Mouse (Mus musculus) hindbrain, embryonic 14.5 days (tissue): ENCODE results near the gene Tesk2. TPM values are rescaled to one million over a fixed set of nuclear protein-coding genes. Genes with fewer than 3 reads are reported as not detected.

Experiments used
- ATAC-seq: fragments of 200-750 bp; cut with Nextera tagmentation; 2 replicates; pipeline ENCODE4 v1.8.0; 2017; ENCODE audit warnings: moderate number of reproducible peaks, mild to moderate bottlenecking, moderate TSS enrichment, moderate library complexity; ENCODE audit not compliant: low FRiP score
- DNase-seq: peaks from one replicate; pipeline ENCODE4 v3.0.0-alpha.2; 2015; ENCODE audit warnings: low spot score
- H3K27ac ChIP-seq: fragments of 300-500 bp; sonication (generic); 2 replicates; pipeline ENCODE4 v1.5.1; 2014; ENCODE audit warnings: mild to moderate bottlenecking, moderate library complexity
- H3K27me3 ChIP-seq: fragments of 300-500 bp; sonication (generic); 2 replicates; pipeline ENCODE4 v1.6.1; 2014; ENCODE audit warnings: mild to moderate bottlenecking, low read length, mixed read lengths; ENCODE audit not compliant: control insufficient read depth, insufficient read depth
- H3K36me3 ChIP-seq: fragments of 300-500 bp; sonication (generic); replicated peaks from 2 replicates; pipeline ENCODE4 v1.6.1; 2014; ENCODE audit not compliant: control insufficient read depth, insufficient read depth
- H3K4me1 ChIP-seq: fragments of 300-500 bp; sonication (generic); replicated peaks from 2 replicates; pipeline ENCODE4 v1.6.1; 2014; ENCODE audit warnings: antibody characterized with exemption, low read length, mixed read lengths; ENCODE audit not compliant: control insufficient read depth, insufficient read depth
- H3K4me2 ChIP-seq: fragments of 300-500 bp; sonication (generic); replicated peaks from 2 replicates; pipeline ENCODE4 v1.6.1; 2014; ENCODE audit warnings: mild to moderate bottlenecking, moderate library complexity
- H3K4me3 ChIP-seq: fragments of 300-500 bp; sonication (generic); replicated peaks from 2 replicates; pipeline ENCODE4 v1.5.1; 2014; ENCODE audit warnings: mild to moderate bottlenecking, low read length
- H3K9ac ChIP-seq: fragments of 300-500 bp; sonication (generic); 2 replicates; pipeline ENCODE4 v1.6.1; 2014
- H3K9me3 ChIP-seq: fragments of 300-500 bp; sonication (generic); 2 replicates; pipeline ENCODE4 v1.6.1; 2016; ENCODE audit warnings: low read length; ENCODE audit not compliant: control insufficient read depth
- WGBS: fragments of 180-500 bp; shearing (Covaris S2); extraction: QIAGEN DNeasy Blood & Tissue Kit; methylation state at CpG from one replicate; pipeline ENCODE4 v1.1.7; 2014; 5-methylcytosine and 5-hydroxymethylcytosine counted together
- polyA plus RNA-seq: library from polyadenylated mRNA; unstranded; fragments of >200 nt; fragmentation: Nextera tagmentation; extraction: Ambion mirVana; gene quantifications from 2 replicates; pipeline ENCODE4 v1.2.1, GENCODE M21; 2014

Gene Tesk2
- polyA plus RNA-seq, 1 experiment from 2014 or later = 3.0 TPM

GRCm38 (mm10) chr4:116796442-116797110 lies 75.8 kb downstream of the Tesk2 start:
- 75% methylated on average over 1 of the region's 1 CpGs for WGBS

GRCm38 (mm10) chr4:116799901-116800300 lies 79.2 kb downstream of the Tesk2 start:
- Histone ChIP-seq H3K9me3 (no peaks in the 10 kb centered on the region), H3K36me3 (peaks cover 34% of the 10 kb centered on the region), H3K4me2 (no peak overlapping the region), H3K27me3 (no peaks in the 10 kb centered on the region), H3K4me3 (no peak overlapping the region), H3K9ac (no peak overlapping the region), H3K27ac (no peak overlapping the region), H3K4me1 (no peaks in the 10 kb centered on the region)
- no peak for ATAC-seq
- WGBS = 40% methylated on average over 5 of the region's 5 CpGs
- peak; percentile 34 for DNase-seq

More at GRCm38 (mm10) chr4:116796442-116797110, 75.8 kb downstream of the Tesk2 start:
- Histone ChIP-seq H3K36me3 (0 out of 2 replicates have a peak, but pooled peaks cover under 1% of the 10 kb centered on the region), H3K27me3 (no peaks in the 10 kb centered on the region), H3K9ac (no peak overlapping the region), H3K4me3 (no peak overlapping the region), H3K9me3 (no peaks in the 10 kb centered on the region), H3K4me2 (no peak overlapping the region), H3K27ac (no peak overlapping the region), H3K4me1 (no peaks in the 10 kb centered on the region)
- DNase-seq = no peak
- no peak for ATAC-seq

DNA sequence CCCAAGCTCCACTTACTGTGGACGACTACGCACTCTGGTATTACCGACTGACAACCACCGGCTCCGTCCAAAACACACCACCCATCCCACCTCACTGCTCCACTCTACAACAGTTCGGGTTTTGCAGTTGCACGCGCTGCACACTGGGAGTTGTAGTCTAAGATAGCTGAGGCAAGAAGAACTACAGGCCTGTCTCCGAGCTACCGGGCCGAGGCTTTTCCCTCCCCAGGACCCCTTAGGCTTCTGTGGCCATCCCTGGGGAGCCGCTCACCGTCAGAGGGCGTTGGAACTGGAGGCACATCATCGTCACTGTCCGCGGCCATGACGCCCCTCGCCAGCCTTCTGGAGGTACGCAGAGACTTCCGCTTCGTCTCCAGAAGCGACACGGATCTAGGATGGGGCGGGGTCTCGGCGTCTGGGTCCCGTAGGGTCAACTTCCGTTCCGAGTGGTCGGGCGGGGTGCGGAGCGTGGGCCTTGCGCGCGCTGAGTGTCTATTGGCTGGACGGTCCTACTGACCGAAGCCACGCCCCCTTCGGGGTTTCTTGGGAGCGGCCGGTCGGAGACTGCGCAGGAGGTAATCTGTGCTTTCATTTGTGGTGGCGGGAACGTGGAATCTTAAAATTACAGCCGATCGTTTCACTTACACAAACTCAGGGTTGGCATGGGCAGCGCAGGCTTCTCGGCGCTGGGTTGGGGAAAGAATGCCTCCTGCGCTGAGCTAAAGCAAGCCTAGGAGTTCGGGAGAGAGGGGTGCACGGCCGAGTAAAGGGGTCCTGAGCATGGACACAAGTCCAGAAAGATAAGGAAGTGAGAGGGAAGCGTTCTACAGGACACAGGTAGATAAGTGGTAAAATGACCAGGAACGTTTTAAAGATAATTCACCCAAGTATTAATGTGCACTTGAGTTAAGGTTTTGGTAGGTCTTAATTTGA lies 86.7 kb downstream of the Tesk2 start, which contains the start of the genes Toe1 and Mutyh:
Gene Toe1, minus strand, starts transcription at position 444 of the 933 bp plus-strand sequence.
Gene Mutyh, plus strand, starts transcription at position 527 of the 933 bp plus-strand sequence.
- no peaks in the 10 kb centered on the region for H3K27me3 ChIP-seq
- peak within 1 kb of the TSS; percentile 93 for H3K27ac ChIP-seq
- under 1% methylated on average over 58 of the region's 58 CpGs for WGBS
- H3K36me3 ChIP-seq = peaks cover 33% of the 10 kb centered on the region
- DNase-seq (peak; percentile 96), ATAC-seq (peak; percentile 99)
- peak within 1 kb of the TSS; percentile 85 for H3K9ac ChIP-seq
- H3K9me3 ChIP-seq = no peaks in the 10 kb centered on the region
- peaks cover 15% of the 10 kb centered on the region for H3K4me1 ChIP-seq
- peak within 1 kb of the TSS; percentile 81 for H3K4me2 ChIP-seq
- peak within 1 kb of the TSS; percentile 79 for H3K4me3 ChIP-seq

DNA sequence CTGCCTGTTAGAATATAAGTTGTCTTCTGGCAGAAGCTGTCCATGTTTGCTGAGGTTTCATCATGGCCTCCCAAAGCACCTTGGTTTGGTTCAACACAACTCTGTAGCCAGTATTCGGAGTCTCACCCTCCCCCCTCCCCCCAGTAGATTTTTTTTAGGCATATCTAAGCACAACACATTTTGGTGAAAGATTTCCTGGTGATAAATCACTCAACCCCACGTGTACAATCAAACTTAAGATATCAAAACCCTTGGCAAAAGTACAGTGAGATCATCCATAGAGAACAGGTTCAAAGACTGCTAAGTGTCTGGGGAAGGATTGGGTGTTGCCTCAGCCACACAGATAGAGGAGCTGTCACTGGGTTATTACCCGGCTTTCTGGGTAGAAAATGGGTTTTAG lies 90.3 kb downstream of the Tesk2 start:
- 91% methylated on average over 3 of the region's 3 CpGs for WGBS
- H3K4me1 ChIP-seq = peaks cover 14% of the 10 kb centered on the region
- no peak overlapping the region for H3K4me3 ChIP-seq
- no peak overlapping the region for H3K27ac ChIP-seq
- no peaks in the 10 kb centered on the region for H3K36me3 ChIP-seq
- ATAC-seq (no peak), DNase-seq (no peak)
- no peaks in the 10 kb centered on the region for H3K27me3 ChIP-seq
- no peak overlapping the region for H3K9ac ChIP-seq
- no peaks in the 10 kb centered on the region for H3K9me3 ChIP-seq
- no peak overlapping the region for H3K4me2 ChIP-seq

GRCm38 (mm10) chr4:116815276-116815675 lies 94.5 kb downstream of the Tesk2 start:
- Histone ChIP-seq H3K4me2 (no peak overlapping the region), H3K9ac (no peak overlapping the region)
- WGBS = 95% methylated on average over 5 of the region's 5 CpGs

GRCm38 (mm10) chr4:116817486-116817885 lies 96.7 kb downstream of the Tesk2 start:
- Histone ChIP-seq H3K4me2 (no peak overlapping the region), H3K9ac (no peak overlapping the region), H3K27me3 (peaks cover 23% of the 10 kb centered on the region), H3K9me3 (no peaks in the 10 kb centered on the region), H3K4me1 (peaks cover 8% of the 10 kb centered on the region; the same call in 1 of the 2 replicates), H3K4me3 (no peak overlapping the region), H3K36me3 (0 out of 2 replicates have a peak, but pooled peaks cover 4% of the 10 kb centered on the region), H3K27ac (no peak overlapping the region)
- ATAC-seq (no peak), DNase-seq (no peak)
- 90% methylated on average over 6 of the region's 6 CpGs for WGBS

More at GRCm38 (mm10) chr4:116815276-116815675, 94.5 kb downstream of the Tesk2 start:
- no peak overlapping the region for H3K4me3 ChIP-seq
- DNase-seq (no peak), ATAC-seq (no peak)
- no peak overlapping the region for H3K27ac ChIP-seq
- 0 out of 2 replicates have a peak, but pooled peaks cover 4% of the 10 kb centered on the region for H3K36me3 ChIP-seq
- H3K4me1 ChIP-seq = no peaks in the 10 kb centered on the region
- peaks cover 10% of the 10 kb centered on the region for H3K27me3 ChIP-seq
- H3K9me3 ChIP-seq = no peaks in the 10 kb centered on the region

DNA sequence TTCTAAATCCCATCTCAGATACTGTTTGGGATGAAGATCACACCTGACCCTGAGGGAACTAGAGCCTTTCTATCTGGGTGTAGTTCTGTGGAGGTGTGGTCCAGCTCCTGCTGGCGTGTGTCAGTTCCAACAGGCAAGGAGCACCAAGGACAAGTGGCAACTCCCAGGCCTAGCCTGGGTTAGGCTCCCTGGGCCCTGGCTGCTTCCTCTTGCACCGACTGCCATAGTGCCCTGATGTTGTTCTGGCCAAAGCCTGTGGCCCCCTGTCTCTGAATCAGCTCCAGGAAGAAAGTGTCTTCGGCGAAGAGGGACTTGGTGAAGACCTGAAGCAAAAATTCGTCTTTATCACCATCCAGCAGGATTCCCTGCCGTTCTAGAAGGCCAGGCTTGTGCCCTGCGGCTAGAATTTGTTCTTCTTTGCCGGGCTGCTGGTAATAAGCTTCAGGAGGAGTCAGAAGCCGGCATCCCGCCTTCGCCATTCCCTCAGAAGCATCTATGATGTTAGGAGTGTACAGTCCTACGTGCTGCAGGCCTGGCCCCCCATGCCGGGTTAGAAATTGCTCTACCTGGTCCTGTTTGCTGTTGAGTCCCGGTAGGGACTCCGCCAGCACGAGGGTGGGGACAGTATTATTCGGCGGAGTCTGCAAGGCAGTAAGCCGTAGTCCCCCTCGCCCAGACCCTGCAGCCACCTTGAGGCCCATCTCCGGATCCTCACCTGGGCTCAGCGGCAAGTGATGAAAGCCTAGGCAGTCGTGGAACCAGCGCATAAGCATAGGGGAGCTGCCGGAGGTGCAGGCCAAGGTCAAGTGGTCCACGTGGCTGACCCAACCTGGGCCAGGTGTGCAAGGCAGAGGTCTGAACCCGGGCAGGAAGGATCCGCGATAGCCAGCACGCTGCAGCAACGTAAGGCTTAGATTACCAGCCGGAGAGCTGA lies 99.5 kb downstream of the Tesk2 start:
- peaks cover 24% of the 10 kb centered on the region for H3K27me3 ChIP-seq
- DNase-seq = no peak
- no peak for ATAC-seq
- H3K4me2 ChIP-seq = peak overlapping the region; percentile 87
- H3K9me3 ChIP-seq = no peaks in the 10 kb centered on the region
- 24% methylated on average over 32 of the region's 32 CpGs for WGBS
- H3K27ac ChIP-seq = no peak overlapping the region
- H3K4me3 ChIP-seq = peak overlapping the region; percentile 37
- peaks cover 10% of the 10 kb centered on the region for H3K4me1 ChIP-seq
- peak overlapping the region; percentile 59 for H3K9ac ChIP-seq
- 0 out of 2 replicates have a peak, but pooled peaks cover 4% of the 10 kb centered on the region for H3K36me3 ChIP-seq

- DNase-seq = peak; percentile 45
- under 1% methylated on average over 51 of the region's 51 CpGs for WGBS
- Histone ChIP-seq H3K9me3 (no peaks in the 10 kb centered on the region), H3K4me2 (peak overlapping the region; percentile 87), H3K4me3 (peak overlapping the region; percentile 37), H3K9ac (peak overlapping the region; percentile 59), H3K27ac (no peak overlapping the region), H3K36me3 (0 out of 2 replicates have a peak, but pooled peaks cover 4% of the 10 kb centered on the region), H3K4me1 (peaks cover 13% of the 10 kb centered on the region), H3K27me3 (peaks cover 24% of the 10 kb centered on the region)
- ATAC-seq = peak; percentile 64
Observed at GRCm38 (mm10) chr4:116820902-116821693, 100.3 kb downstream of the Tesk2 start.
